Mouse (Mus musculus) heart, adult 2 months (tissue): ENCODE measurements around the gene Hoxc4. TPM values are rescaled to one million over a fixed set of nuclear protein-coding genes. Genes with fewer than 3 reads are reported as not detected.

Experiments used
- DNase-seq, 2 experiments: peaks; one replicate each; pipeline ENCODE4 v3.0.0; 2021
- H3K27ac ChIP-seq: fragments of 200-600 bp; 2 replicates; pipeline ENCODE4 v1.8.1; 2022
- H3K27me3 ChIP-seq: fragments of 200-500 bp; 2 replicates; pipeline ENCODE4 v1.6.1; 2012; ENCODE audit warnings: mild to moderate bottlenecking, low read length, inconsistent platforms, mixed read lengths; ENCODE audit not compliant: control insufficient read depth, insufficient read depth
- H3K36me3 ChIP-seq: fragments of 200-500 bp; 2 replicates; pipeline ENCODE4 v1.6.1; 2012; ENCODE audit warnings: low read length, inconsistent platforms; ENCODE audit not compliant: control insufficient read depth, insufficient read depth
- H3K4me1 ChIP-seq: fragments of 200-500 bp; 2 replicates; pipeline ENCODE4 v1.6.1; 2011; ENCODE audit warnings: low read length; ENCODE audit not compliant: control insufficient read depth, insufficient read depth
- H3K4me3 ChIP-seq: fragments of 200-600 bp; 2 replicates; pipeline ENCODE4 v1.8.1; 2022
- H3K79me2 ChIP-seq: fragments of 200-500 bp; replicated peaks from 2 replicates; pipeline ENCODE4 v1.6.1; 2012; ENCODE audit warnings: mild to moderate bottlenecking, inconsistent platforms, low read length, moderate library complexity, mixed read lengths; ENCODE audit not compliant: control insufficient read depth, insufficient read depth
- H3K9ac ChIP-seq: fragments of 200-500 bp; 2 replicates; pipeline ENCODE4 v1.6.1; 2012; ENCODE audit warnings: low read depth, mild to moderate bottlenecking, control low read depth, inconsistent platforms, low read length, mixed read lengths
- CTCF ChIP-seq: fragments of 200-600 bp; IDR thresholded peaks from 2 replicates; pipeline ENCODE4 v1.8.1; 2022; ENCODE audit warnings: antibody characterized with exemption, mild to moderate bottlenecking, moderate library complexity
- EP300 ChIP-seq: fragments of 200-500 bp; IDR thresholded peaks from 2 replicates; pipeline ENCODE4 v1.6.1; 2011; ENCODE audit warnings: low read depth, low read length, control low read depth; ENCODE audit not compliant: insufficient read depth
- POLR2A ChIP-seq: fragments of 200-500 bp; IDR thresholded peaks from 2 replicates; pipeline ENCODE4 v1.6.1; 2011; ENCODE audit warnings: mild to moderate bottlenecking, low read depth, low read length, control low read depth; ENCODE audit not compliant: insufficient read depth
- WGBS: fragments of 180-500 bp; shearing (Covaris S2); methylation state at CpG from one replicate; pipeline ENCODE4 v1.1.7; 2018; 5-methylcytosine and 5-hydroxymethylcytosine counted together
- intact Hi-C: fragments of 180-260 bp; cut with DNase I; formaldehyde crosslinking; loops from one replicate; pipeline ENCODE4 v1.15.1; 2025
- polyA plus RNA-seq: library from polyadenylated mRNA; depleted of rRNA; stranded (reverse); fragments of >200 nt; gene quantifications from 2 replicates; pipeline ENCODE4 v1.2.3, GENCODE M21; 2012
- total RNA-seq, 2 experiments: library from RNA; stranded (reverse); gene quantifications; 2 replicates each; pipeline ENCODE4 v1.2.3; 2021

Hoxc4 gene
- total and polyA plus RNA-seq, 3 experiments = 0.10 TPM; not detected in 2

- H3K27ac ChIP-seq = no peak overlapping the region
- H3K4me1 ChIP-seq = no peaks in the 10 kb centered on the region
- H3K36me3 ChIP-seq = no peaks in the 10 kb centered on the region
- intact Hi-C loops = no loop called here
- no peak for TF ChIP-seq POLR2A
- no peak for TF ChIP-seq CTCF
- no peak for TF ChIP-seq EP300
- H3K79me2 ChIP-seq = no peaks in the 10 kb centered on the region
- no peak overlapping the region for H3K4me3 ChIP-seq
- no peak for DNase-seq
- 82% methylated on average over 2 of the region's 2 CpGs for WGBS
- H3K27me3 ChIP-seq = peaks cover 6% of the 10 kb centered on the region
- no peak overlapping the region for H3K9ac ChIP-seq
Measured at GRCm38 (mm10) chr15:103051670-103052069, 32.9 kb downstream of the Hoxc4 start.

GRCm38 (mm10) chr15:103053210-103053609 is 34.5 kb downstream of the Hoxc4 start:
- Histone ChIP-seq H3K27ac (no peak overlapping the region), H3K4me3 (no peak overlapping the region), H3K36me3 (no peaks in the 10 kb centered on the region), H3K27me3 (peaks cover 8% of the 10 kb centered on the region), H3K79me2 (no peaks in the 10 kb centered on the region), H3K9ac (no peak overlapping the region), H3K4me1 (no peaks in the 10 kb centered on the region)
- intact Hi-C loops = no loop called here
- DNase-seq = no peak
- no peak for TF ChIP-seq EP300
- TF ChIP-seq CTCF = no peak
- no peak for TF ChIP-seq POLR2A

GRCm38 (mm10) chr15:103056396-103056795 is 37.7 kb downstream of the Hoxc4 start:
- 44% methylated on average over 2 of the region's 2 CpGs for WGBS
- H3K27me3 ChIP-seq = peaks cover 20% of the 10 kb centered on the region
- no peak overlapping the region for H3K9ac ChIP-seq
- H3K4me1 ChIP-seq = no peaks in the 10 kb centered on the region
- DNase-seq = no peak
- no peaks in the 10 kb centered on the region for H3K36me3 ChIP-seq
- intact Hi-C loops = no loop called here
- H3K4me3 ChIP-seq = no peak overlapping the region
- no peak overlapping the region for H3K27ac ChIP-seq
- TF ChIP-seq POLR2A (no peak), EP300 (no peak), CTCF (no peak)
- no peaks in the 10 kb centered on the region for H3K79me2 ChIP-seq

- 10% methylated on average over 12 of the region's 12 CpGs for WGBS
- Histone ChIP-seq H3K79me2 (no peaks in the 10 kb centered on the region), H3K4me3 (no peak overlapping the region), H3K36me3 (no peaks in the 10 kb centered on the region), H3K27me3 (peaks cover 22% of the 10 kb centered on the region), H3K9ac (no peak overlapping the region), H3K4me1 (no peaks in the 10 kb centered on the region), H3K27ac (no peak overlapping the region)
- TF ChIP-seq POLR2A (no peak), CTCF (no peak), EP300 (no peak)
- intact Hi-C loops = no loop called here
- no peak for DNase-seq
Measured at GRCm38 (mm10) chr15:103058715-103059114, 40.0 kb downstream of the Hoxc4 start.

- Histone ChIP-seq H3K36me3 (no peaks in the 10 kb centered on the region), H3K4me1 (no peaks in the 10 kb centered on the region), H3K79me2 (no peaks in the 10 kb centered on the region), H3K27ac (no peak overlapping the region), H3K9ac (no peak overlapping the region), H3K27me3 (peaks cover 22% of the 10 kb centered on the region), H3K4me3 (no peak overlapping the region)
- intact Hi-C loops = no loop called here
- no peak for DNase-seq
- WGBS = 5% methylated on average over 21 of the region's 21 CpGs
- TF ChIP-seq EP300 = no peak
- TF ChIP-seq CTCF = no peak
- TF ChIP-seq POLR2A = no peak
Measured at GRCm38 (mm10) chr15:103059393-103059992, 40.8 kb downstream of the Hoxc4 start.

- DNase-seq = no peak
Measured at GRCm38 (mm10) chr15:103060021-103060340, 41.2 kb downstream of the Hoxc4 start.

More at GRCm38 (mm10) chr15:103060021-103060340, 41.2 kb downstream of the Hoxc4 start:
- Histone ChIP-seq H3K79me2 (no peaks in the 10 kb centered on the region), H3K4me3 (no peak overlapping the region), H3K4me1 (no peaks in the 10 kb centered on the region), H3K27me3 (peaks cover 22% of the 10 kb centered on the region), H3K9ac (no peak overlapping the region), H3K27ac (no peak overlapping the region), H3K36me3 (no peaks in the 10 kb centered on the region)
- WGBS = 23% methylated on average over 11 of the region's 11 CpGs
- TF ChIP-seq CTCF (no peak), POLR2A (no peak), EP300 (no peak)
- intact Hi-C loops = no loop called here
